Mouse (Mus musculus) E14TG2a.4 (cell line): ENCODE data around the gene Tex22.
A peak's percentile ranks its signal among the peaks of the same experiment; 100 is the strongest.

ENCODE experiments used
- H3K27me3 ChIP-seq: 2 replicates; pipeline ENCODE4 v1.6.1; 2014; ENCODE audit warnings: low read length, control low read depth; ENCODE audit not compliant: insufficient read depth
- H3K36me3 ChIP-seq: 2 replicates; pipeline ENCODE4 v1.6.1; 2014; ENCODE audit warnings: low read length, control low read depth; ENCODE audit not compliant: insufficient read depth
- H3K4me1 ChIP-seq: replicated peaks from 2 replicates; pipeline ENCODE4 v1.6.1; 2014; ENCODE audit warnings: low read depth, low read length, control low read depth
- H3K4me3 ChIP-seq: replicated peaks from 2 replicates; pipeline ENCODE4 v1.5.1; 2014; ENCODE audit warnings: mild to moderate bottlenecking, low read length
- H3K9me3 ChIP-seq: 2 replicates; pipeline ENCODE4 v1.6.1; 2014; ENCODE audit warnings: low read length, control low read depth
- CTCF ChIP-seq: conservative IDR thresholded peaks from 2 replicates; pipeline ENCODE4 v1.5.1; 2014; ENCODE audit warnings: low read length
- NANOG ChIP-seq: IDR thresholded peaks from 2 replicates; pipeline ENCODE4 v1.6.1; 2014; ENCODE audit warnings: borderline replicate concordance, low read length, mixed read lengths
- POU5F1 ChIP-seq: IDR thresholded peaks from 2 replicates; pipeline ENCODE4 v1.6.1; 2014; ENCODE audit warnings: low read length, borderline replicate concordance

Gene Tex22

GRCm38 (mm10) chr12:113135401-113135800 lies 61.1 kb downstream of the Tex22 start:
- Histone ChIP-seq H3K4me1 (peaks cover 54% of the 10 kb centered on the region), H3K4me3 (no peak overlapping the region), H3K36me3 (peaks cover 88% of the 10 kb centered on the region), H3K27me3 (peaks cover under 1% of the 10 kb centered on the region; the same call in 1 of the 2 replicates), H3K9me3 (no peaks in the 10 kb centered on the region)
- TF ChIP-seq NANOG (no peak), POU5F1 (no peak), CTCF (no peak)

DNA sequence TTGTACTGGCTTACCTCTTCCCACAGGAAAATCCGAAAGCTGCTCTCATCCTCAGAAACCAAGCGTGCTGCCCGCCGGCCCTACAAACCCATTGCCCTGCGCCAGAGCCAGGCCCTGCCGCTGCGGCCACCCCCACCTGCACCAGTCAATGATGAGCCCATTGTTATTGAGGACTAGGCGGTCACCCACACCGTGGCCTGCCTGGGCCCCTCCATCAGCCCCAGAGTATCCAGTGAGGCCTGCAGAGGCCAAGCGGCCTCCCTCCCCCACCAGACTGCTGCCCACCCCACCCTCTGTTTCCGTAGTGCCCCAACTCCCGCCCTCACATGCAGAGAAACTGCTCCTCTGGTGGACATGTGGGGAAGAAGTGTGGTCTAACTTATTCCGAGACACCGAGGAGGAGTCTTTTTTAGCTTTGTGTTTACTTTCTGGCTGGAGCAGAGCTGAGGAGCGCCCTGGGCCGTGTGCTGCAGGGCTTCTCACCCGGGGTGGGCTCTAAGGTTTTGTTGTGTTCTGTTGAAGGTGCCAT lies 62.3 kb downstream of the Tex22 start:
- peaks cover 76% of the 10 kb centered on the region for H3K36me3 ChIP-seq
- peak overlapping the region; percentile 39 for H3K4me3 ChIP-seq
- no peaks in the 10 kb centered on the region for H3K9me3 ChIP-seq
- no peak for TF ChIP-seq POU5F1
- peaks cover 64% of the 10 kb centered on the region for H3K4me1 ChIP-seq
- H3K27me3 ChIP-seq, result peaks cover 12% of the 10 kb centered on the region

DNA sequence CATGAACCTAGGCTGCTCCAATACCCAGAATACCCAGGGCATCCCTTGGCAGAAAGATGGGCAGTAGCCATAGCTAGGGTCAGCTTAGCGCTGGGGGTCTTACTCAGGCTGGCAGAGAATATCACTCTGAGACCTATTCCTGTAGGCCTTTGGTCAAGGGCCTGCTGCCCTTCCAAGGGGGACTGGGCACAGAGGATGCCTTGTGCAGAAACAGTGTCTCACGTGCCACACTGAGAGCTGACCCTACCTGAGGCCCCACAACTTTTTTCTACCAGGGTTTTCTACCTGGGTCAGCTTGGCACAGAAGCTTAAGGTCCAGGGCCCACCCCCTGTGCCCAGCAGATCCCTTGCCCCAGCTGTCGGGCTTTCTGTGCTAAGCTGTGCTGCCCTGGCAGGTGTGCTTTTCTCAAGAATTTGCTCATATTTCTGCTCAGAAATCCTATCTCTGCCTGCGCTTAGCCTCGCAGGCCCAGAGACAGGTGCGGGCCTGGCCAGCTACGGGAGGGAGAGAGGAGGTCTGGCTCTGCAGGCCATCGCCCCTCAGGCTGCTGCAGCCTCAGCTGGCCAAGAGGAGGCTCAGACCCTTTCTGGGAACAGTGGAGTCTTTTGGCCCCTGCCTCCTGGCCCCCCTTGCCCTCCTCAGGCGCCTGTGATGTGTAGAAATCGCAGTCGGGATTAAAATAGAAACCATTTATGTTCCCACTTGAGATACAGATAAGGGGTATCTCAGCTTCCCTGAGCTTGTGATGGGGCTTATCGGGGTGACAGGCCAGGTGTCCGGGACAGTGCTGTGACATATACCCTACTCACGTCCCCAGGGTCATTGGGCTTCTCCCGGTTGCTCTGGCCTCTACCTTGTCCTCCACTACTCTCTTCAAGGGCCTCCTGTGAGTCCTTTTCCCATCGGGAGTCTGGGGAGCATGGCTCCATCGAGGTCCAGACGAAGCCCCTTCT lies 63.2 kb downstream of the Tex22 start:
- Histone ChIP-seq H3K9me3 (no peaks in the 10 kb centered on the region), H3K4me3 (no peak overlapping the region), H3K4me1 (peaks cover 67% of the 10 kb centered on the region), H3K36me3 (peaks cover 71% of the 10 kb centered on the region), H3K27me3 (peaks cover 21% of the 10 kb centered on the region)
- TF ChIP-seq NANOG (no peak), POU5F1 (no peak), CTCF (no peak)

DNA sequence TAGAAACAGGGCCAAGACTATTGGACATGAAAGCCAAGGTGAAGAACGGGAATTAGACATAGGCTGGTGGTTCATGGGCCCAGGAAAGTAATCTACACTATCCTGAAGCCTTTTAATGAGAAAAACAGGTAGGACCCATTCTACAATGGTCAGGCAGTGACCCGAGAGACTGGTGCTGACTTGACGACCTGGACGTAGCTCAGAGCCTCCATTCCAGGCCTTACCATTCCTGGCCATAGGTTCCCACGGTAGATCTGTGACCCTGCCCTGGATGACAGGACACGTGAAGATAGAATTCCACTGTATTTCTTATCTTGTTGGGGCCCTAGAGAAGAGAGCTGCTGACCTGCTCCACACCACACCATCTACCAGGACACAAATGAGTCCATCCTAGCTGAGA lies 64.0 kb downstream of the Tex22 start:
- H3K27me3 ChIP-seq, result peaks cover 24% of the 10 kb centered on the region
- no peaks in the 10 kb centered on the region for H3K9me3 ChIP-seq
- TF ChIP-seq CTCF (no peak), NANOG (no peak), POU5F1 (no peak)
- H3K36me3 ChIP-seq, result peaks cover 65% of the 10 kb centered on the region
- H3K4me1 ChIP-seq, result peaks cover 67% of the 10 kb centered on the region
- no peak overlapping the region for H3K4me3 ChIP-seq
